Mouse (Mus musculus) spleen, postnatal 10 days (tissue): ENCODE measurements at regions not wholly inside any gene's neighbourhood (a gene's known extent, or its start where the extent isn't known, plus 50 kb on each side); places are given as distances from the start of the nearest gene placed in this dataset.

ENCODE experiments used
- DNase-seq, 2 experiments: peaks; one replicate each; pipeline ENCODE4 v3.0.0; 2021 to 2022; ENCODE audit warnings: low spot score in 2 of 2

GRCm38 (mm10) chr9:47265946-47266490 is 264.0 kb upstream of the Cadm1 start:
- DNase-seq, result peak in 1 of 2 experiments; percentile 16

- DNase-seq, result no peak
Measured at GRCm38 (mm10) chr9:47276303-47277005, 253.5 kb upstream of the Cadm1 start.

- DNase-seq, result no peak
Measured at GRCm38 (mm10) chr9:47279410-47279809, 250.6 kb upstream of the Cadm1 start.

- no peak for DNase-seq
Measured at GRCm38 (mm10) chr9:47280146-47280545, 249.8 kb upstream of the Cadm1 start.

GRCm38 (mm10) chr9:47280598-47280997 is 249.4 kb upstream of the Cadm1 start:
- no peak for DNase-seq

- DNase-seq, result no peak
Measured at GRCm38 (mm10) chr9:47283746-47284455, 246.1 kb upstream of the Cadm1 start.

- DNase-seq, result no peak
Measured at GRCm38 (mm10) chr9:47286930-47287722, 242.8 kb upstream of the Cadm1 start.

GRCm38 (mm10) chr9:47288587-47289199 is 241.3 kb upstream of the Cadm1 start:
- no peak for DNase-seq

GRCm38 (mm10) chr9:47300633-47301032 is 229.3 kb upstream of the Cadm1 start:
- DNase-seq, result no peak

GRCm38 (mm10) chr9:47307125-47307751 is 222.7 kb upstream of the Cadm1 start:
- DNase-seq, result no peak

GRCm38 (mm10) chr9:47307752-47308500 is 222.0 kb upstream of the Cadm1 start:
- peak; percentile 7 to 54 for DNase-seq

GRCm38 (mm10) chr9:47313433-47313832 is 216.5 kb upstream of the Cadm1 start:
- no peak for DNase-seq

- no peak for DNase-seq
Measured at GRCm38 (mm10) chr9:47314236-47314635, 215.7 kb upstream of the Cadm1 start.

GRCm38 (mm10) chr9:47320345-47320744 is 209.6 kb upstream of the Cadm1 start:
- no peak for DNase-seq

- DNase-seq, result no peak
Measured at GRCm38 (mm10) chr9:47321106-47321789, 208.7 kb upstream of the Cadm1 start.

GRCm38 (mm10) chr9:47322293-47322692 is 207.7 kb upstream of the Cadm1 start:
- no peak for DNase-seq

- no peak for DNase-seq
Measured at GRCm38 (mm10) chr9:47323051-47323450, 206.9 kb upstream of the Cadm1 start.

- no peak for DNase-seq
Measured at GRCm38 (mm10) chr9:47327575-47327974, 202.4 kb upstream of the Cadm1 start.

GRCm38 (mm10) chr9:47332929-47333328 is 197.0 kb upstream of the Cadm1 start:
- no peak for DNase-seq

- DNase-seq, result peak in 1 of 2 experiments; percentile 35
Measured at GRCm38 (mm10) chr9:47338221-47338620, 191.8 kb upstream of the Cadm1 start.
